Mouse (Mus musculus): ENCODE measurements at regions not wholly inside any gene's neighbourhood (a gene's known extent, or its start where the extent isn't known, plus 50 kb on each side); places are given as distances from the start of the nearest gene placed in this dataset.
A peak's percentile ranks its signal among the peaks of the same experiment; 100 is the strongest.
"Not testable (repeated sequence)": the region's sequence is repeated elsewhere in the genome, so short reads cannot be mapped to it uniquely, and the experiment has no call there.

GRCm38 (mm10) chr7:77200903-77201302, 971.2 kb downstream of the Agbl1 start:
- ATAC-seq (replicated peaks; ENCODE audit: low FRiP score, low TSS enrichment, poor library complexity, severe bottlenecking) = not testable (repeated sequence)

GRCm38 (mm10) chr7:77205604-77206003, 975.9 kb downstream of the Agbl1 start:
- ATAC-seq (replicated peaks; ENCODE audit: low FRiP score, low TSS enrichment, poor library complexity, severe bottlenecking) = no peak

GRCm38 (mm10) chr7:77249391-77249790, 1019.7 kb downstream of the Agbl1 start:
- no peak for ATAC-seq (replicated peaks; ENCODE audit: low FRiP score, low TSS enrichment, poor library complexity, severe bottlenecking)

GRCm38 (mm10) chr7:77287657-77288056, 1058.0 kb downstream of the Agbl1 start:
- ATAC-seq (replicated peaks; ENCODE audit: low FRiP score, low TSS enrichment, poor library complexity, severe bottlenecking) = peak; percentile 57

- ATAC-seq (replicated peaks; ENCODE audit: low FRiP score, low TSS enrichment, poor library complexity, severe bottlenecking) = no peak
These were observed 1065.4 kb downstream of the Agbl1 start for GRCm38 (mm10) chr7:77294984-77295642.

GRCm38 (mm10) chr7:77303227-77303626, 1073.5 kb downstream of the Agbl1 start:
- no peak for ATAC-seq (replicated peaks; ENCODE audit: low FRiP score, low TSS enrichment, poor library complexity, severe bottlenecking)

- no peak for ATAC-seq (replicated peaks; ENCODE audit: low FRiP score, low TSS enrichment, poor library complexity, severe bottlenecking)
These were observed 1074.2 kb downstream of the Agbl1 start for GRCm38 (mm10) chr7:77303935-77304334.

- ATAC-seq (replicated peaks; ENCODE audit: low FRiP score, low TSS enrichment, poor library complexity, severe bottlenecking) = no peak
These were observed 1075.8 kb downstream of the Agbl1 start for GRCm38 (mm10) chr7:77305471-77305870.

- no peak for ATAC-seq (replicated peaks; ENCODE audit: low FRiP score, low TSS enrichment, poor library complexity, severe bottlenecking)
These were observed 1082.0 kb downstream of the Agbl1 start for GRCm38 (mm10) chr7:77311661-77312060.

GRCm38 (mm10) chr7:77325140-77325539, 1095.5 kb downstream of the Agbl1 start:
- ATAC-seq (replicated peaks; ENCODE audit: low FRiP score, low TSS enrichment, poor library complexity, severe bottlenecking) = no peak

GRCm38 (mm10) chr7:77326836-77327235, 1097.1 kb downstream of the Agbl1 start:
- ATAC-seq (replicated peaks; ENCODE audit: low FRiP score, low TSS enrichment, poor library complexity, severe bottlenecking) = peak; percentile 98

GRCm38 (mm10) chr7:77327516-77327915, 1097.8 kb downstream of the Agbl1 start:
- ATAC-seq (replicated peaks; ENCODE audit: low FRiP score, low TSS enrichment, poor library complexity, severe bottlenecking) = peak; percentile 79

GRCm38 (mm10) chr7:77338630-77339029, 1108.9 kb downstream of the Agbl1 start:
- no peak for ATAC-seq (replicated peaks; ENCODE audit: low FRiP score, low TSS enrichment, poor library complexity, severe bottlenecking)

All from megakaryocyte-erythroid progenitor cell, adult 5-6 weeks (primary cell).